Mouse (Mus musculus) T-cell, adult 66 days (primary cell): ENCODE results near the gene Olfr1393. TPM values are rescaled to one million over a fixed set of nuclear protein-coding genes. Genes with fewer than 3 reads are reported as not detected.

Experiments
- total RNA-seq, 2 experiments: library from RNA; stranded (reverse); gene quantifications; 3 replicates in 1 of 2; 4 replicates in 1 of 2; pipeline ENCODE4 v1.2.4; 2023

The Olfr1393 gene
- total RNA-seq: under 1 TPM; 0.18 to 0.73 TPM

DNA sequence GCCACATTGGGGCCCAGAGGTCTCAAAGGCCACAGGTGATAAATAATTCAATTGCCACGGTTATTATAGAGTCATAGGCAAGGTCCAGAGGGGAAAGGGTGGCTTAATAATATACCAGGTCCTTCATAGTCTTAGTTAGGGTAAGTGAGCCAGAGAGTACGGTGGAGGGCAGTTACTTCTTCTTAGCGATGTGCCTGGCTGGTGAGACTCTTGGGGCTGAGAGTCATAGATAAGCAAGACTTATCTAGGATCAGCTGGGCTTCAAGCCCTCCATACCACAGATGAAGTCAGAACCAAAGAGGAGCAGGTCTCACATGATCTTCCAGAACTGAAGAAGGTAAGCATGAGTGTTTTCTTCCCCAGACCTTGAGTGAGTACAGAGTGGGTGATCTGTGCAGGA lies at the start of gene Olfr1393:
Gene Olfr1393, plus strand, starts transcription at position 83 of the 400 bp plus-strand sequence.

DNA sequence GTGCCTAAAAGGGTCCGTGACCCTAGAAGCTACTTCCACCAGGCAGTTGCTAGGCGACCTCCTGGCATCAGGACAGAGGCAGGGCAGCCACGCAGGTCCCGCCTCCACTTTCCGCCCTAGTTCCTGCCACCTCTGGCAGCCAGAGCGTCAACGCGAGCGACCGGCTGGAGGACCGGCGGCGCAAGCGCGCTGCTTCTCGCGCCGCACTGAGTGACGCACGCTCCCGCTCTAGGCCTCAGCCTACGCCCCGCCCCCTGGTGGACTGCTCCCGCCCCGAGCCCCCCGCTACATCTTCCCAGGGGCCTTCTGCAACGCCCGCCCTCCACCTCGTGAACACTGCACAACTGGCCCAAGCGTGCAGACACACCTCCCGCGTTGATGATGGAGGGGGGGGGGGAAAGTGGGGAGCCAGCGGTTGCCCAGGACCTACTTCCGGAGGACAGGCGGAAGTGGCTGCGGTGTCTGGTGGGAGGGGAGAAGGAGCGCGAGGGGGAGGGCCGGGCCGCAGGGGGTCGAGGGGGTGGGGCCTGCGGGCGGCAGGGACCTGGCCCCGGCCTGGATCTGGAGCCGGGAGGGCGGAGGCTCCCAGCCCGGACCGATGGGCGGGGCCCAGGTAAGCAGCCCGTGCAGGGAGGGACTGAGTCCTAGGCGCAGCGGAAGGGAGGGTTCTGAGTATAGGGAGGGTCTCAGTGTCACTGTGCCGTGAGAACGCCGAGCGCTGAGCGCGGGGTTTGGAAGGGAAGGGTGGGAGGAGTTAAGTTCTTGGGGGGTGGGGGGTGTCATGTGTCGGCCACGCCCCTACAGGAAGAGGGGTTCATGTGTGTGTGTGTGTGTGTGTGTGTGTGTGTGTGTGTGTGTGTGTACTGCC lies 34.1 kb upstream of the Olfr1393 start, which contains the start of gene Mgat1:
Gene Mgat1, plus strand, starts transcription at position 465 of the 868 bp plus-strand sequence.

DNA sequence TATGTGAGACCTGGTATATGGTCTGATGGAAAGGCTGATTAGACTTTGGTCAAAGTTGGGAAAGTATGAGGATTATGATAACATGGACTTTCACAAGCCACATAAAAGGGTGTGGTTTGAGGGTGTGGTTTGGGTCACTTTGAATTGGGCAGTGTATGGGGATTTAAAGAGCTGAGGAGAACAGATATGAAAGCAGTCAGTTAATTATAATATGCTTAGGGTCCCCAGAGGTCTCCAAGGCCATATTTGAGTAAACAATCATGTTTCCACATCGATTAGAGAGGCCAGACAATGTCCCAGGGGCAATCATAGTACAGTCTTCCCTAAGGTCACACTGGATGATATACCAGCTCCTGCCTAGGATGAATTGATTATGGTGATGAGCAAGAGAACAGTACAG lies 6.9 kb downstream of the Olfr1393 start, which contains the start of gene Olfr1392:
Gene Olfr1392, plus strand, starts transcription at position 301 of the 400 bp plus-strand sequence.

GRCm38 (mm10) chr11:49304441-49304840 lies 26.3 kb downstream of the Olfr1393 start, which contains the start of gene Olfr10:
TSS of gene Olfr10 (plus strand) at chr11:49304741.

DNA sequence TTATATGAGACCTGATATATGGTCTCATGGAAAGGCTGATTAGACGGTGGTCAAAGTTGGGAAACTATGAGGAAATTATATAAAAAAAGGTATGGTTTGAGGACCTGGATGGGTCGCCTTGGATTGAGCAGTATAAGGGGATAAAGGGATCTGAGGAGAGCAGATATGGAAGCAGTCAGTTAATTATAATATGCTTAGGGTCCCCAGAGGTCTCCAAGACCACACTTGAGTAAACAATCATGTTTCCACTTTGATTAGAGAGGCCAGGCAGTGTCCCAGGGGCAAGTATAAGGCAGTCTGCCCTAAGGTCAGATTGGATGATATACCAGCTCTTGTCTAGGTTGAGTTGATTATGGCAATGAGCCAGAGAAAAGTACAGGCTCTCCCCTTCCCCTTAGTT lies 44.3 kb downstream of the Olfr1393 start, which contains the start of gene Olfr1391:
Gene Olfr1391, plus strand, starts transcription at position 301 of the 400 bp plus-strand sequence.

Other genes with a start within 250 kb of the Olfr1393 start
- gene 9930111J21Rik2, start 227.1 kb upstream of the Olfr1393 start, total RNA-seq: 10 to 100 TPM; 88.2 to 95.5 TPM
- gene Tgtp2, start 214.1 kb upstream of the Olfr1393 start, total RNA-seq: 10 to 100 TPM; 52.8 to 79.9 TPM
- gene Ifi47, start 201.7 kb upstream of the Olfr1393 start, total RNA-seq: 100 to 1,000 TPM; 148 to 178 TPM
- gene Olfr1396, start 163.4 kb upstream of the Olfr1393 start, total RNA-seq: not detected
- gene Olfr1395, start 136.0 kb upstream of the Olfr1393 start, total RNA-seq: not detected
- not detected for gene Olfr1394, start 123.9 kb upstream of the Olfr1393 start, total RNA-seq
- gene Btnl9, start 91.1 kb upstream of the Olfr1393 start, total RNA-seq: under 1 TPM in 1 of 2 experiments, not detected in 1; 0.32 TPM
- gene Zfp62, start 75.0 kb upstream of the Olfr1393 start, total RNA-seq: 100 to 1,000 TPM in 1 of 2 experiments, 10 to 100 TPM in 1; 99.5 to 102 TPM
- 10 to 100 TPM; 64.0 TPM for gene Mgat1, start 34.1 kb upstream of the Olfr1393 start, total RNA-seq
- not detected for gene Olfr1392, start 7.0 kb downstream of the Olfr1393 start, total RNA-seq
- not detected for gene Olfr10, start 26.4 kb downstream of the Olfr1393 start, total RNA-seq
- not detected for gene Olfr1391, start 44.4 kb downstream of the Olfr1393 start, total RNA-seq
- not detected for gene Olfr1390, start 56.9 kb downstream of the Olfr1393 start, total RNA-seq
- gene Olfr1389, start 144.8 kb downstream of the Olfr1393 start, total RNA-seq: not detected
- gene Olfr1388, start 158.3 kb downstream of the Olfr1393 start, total RNA-seq: under 1 TPM; 0.52 to 0.74 TPM
- not detected for gene Olfr1387, start 177.0 kb downstream of the Olfr1393 start, total RNA-seq
- gene Olfr1386, start 186.7 kb downstream of the Olfr1393 start, total RNA-seq: not detected
- not detected for gene Olfr1385, start 210.8 kb downstream of the Olfr1393 start, total RNA-seq
- gene Olfr1384, start 228.4 kb downstream of the Olfr1393 start, total RNA-seq: not detected
- not detected for gene Olfr1383, start 241.3 kb downstream of the Olfr1393 start, total RNA-seq
- gene Olfr1382, start 249.9 kb downstream of the Olfr1393 start, total RNA-seq: not detected